Mouse (Mus musculus) myocyte (in vitro differentiated cells): ENCODE measurements around the gene Cox8b.

ENCODE experiments used
- CEBPB ChIP-seq: IDR thresholded peaks from 2 replicates; pipeline ENCODE4 v1.6.1; 2011; ENCODE audit warnings: mild to moderate bottlenecking, moderate library complexity; ENCODE audit not compliant: poor library complexity, insufficient read depth, severe bottlenecking
- MAX ChIP-seq: IDR thresholded peaks from one replicate; pipeline ENCODE4 v1.6.1; 2011; ENCODE audit warnings: low read depth, mild to moderate bottlenecking, control low read depth
- POLR2A ChIP-seq: IDR thresholded peaks from one replicate; pipeline ENCODE4 v1.6.1; 2011; ENCODE audit warnings: low read depth, mild to moderate bottlenecking, control low read depth, moderate library complexity; ENCODE audit not compliant: insufficient read length
- POLR2AphosphoS2 ChIP-seq: IDR thresholded peaks from one replicate; pipeline ENCODE4 v1.6.1; 2011; ENCODE audit warnings: low read depth, control low read depth; ENCODE audit not compliant: insufficient read length
- TCF12 ChIP-seq: IDR thresholded peaks from one replicate; pipeline ENCODE4 v1.6.1; 2011; ENCODE audit warnings: mild to moderate bottlenecking, control low read depth; ENCODE audit not compliant: poor library complexity, insufficient read depth, severe bottlenecking

DNA sequence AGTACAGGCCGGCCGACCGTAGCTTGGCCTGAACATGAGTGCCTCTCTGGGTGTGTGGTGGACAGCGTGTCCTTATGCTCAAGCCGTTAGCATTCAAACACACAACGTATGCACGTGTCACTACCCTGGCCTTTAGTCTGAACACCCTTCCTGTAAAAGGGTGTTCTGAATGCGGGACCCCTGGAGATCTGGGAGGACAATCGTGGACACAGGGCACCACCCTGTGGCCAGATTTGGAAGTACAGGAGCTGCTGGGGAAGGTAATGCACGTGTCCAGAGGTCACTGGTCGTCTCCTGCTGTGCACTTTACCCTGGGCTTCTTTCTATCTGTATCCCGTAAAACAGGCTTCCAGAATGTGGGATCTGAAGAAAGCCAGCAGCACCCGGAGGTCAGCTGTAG is 3.0 kb upstream of the Cox8b start:
- TF ChIP-seq POLR2AphosphoS2 (no peak), POLR2A (no peak), CEBPB (no peak), TCF12 (no peak), MAX (no peak)
